Mouse (Mus musculus): ENCODE results near the gene Zfp87. TPM values are rescaled to one million over a fixed set of nuclear protein-coding genes. Genes with fewer than 3 reads are reported as not detected.

Zfp87 gene
- polyA plus RNA-seq, 1 experiment, result 18.0 TPM

- TF ChIP-seq TCF12 (IDR thresholded peaks at IDR 0.05; ENCODE audit: insufficient read depth, poor library complexity, severe bottlenecking) (no peak), SRF (IDR thresholded peaks at IDR 0.05; ENCODE audit: control insufficient read depth, insufficient read length, low read depth) (no peak), E2F4 (IDR thresholded peaks at IDR 0.05; ENCODE audit: insufficient read depth) (no peak)
- H3K27me3 ChIP-seq (ENCODE audit: control insufficient read depth, insufficient read depth, insufficient read length), result no peaks in the 10 kb centered on the region
- peaks cover 28% of the 10 kb centered on the region for H3K36me3 ChIP-seq (ENCODE audit: control insufficient read depth, insufficient read depth)
Measured at GRCm38 (mm10) chr13:67545941-67546340, 20.0 kb upstream of the Zfp87 start.

GRCm38 (mm10) chr13:67527049-67527730 lies 1.2 kb upstream of the Zfp87 start:
- TF ChIP-seq MAX (IDR thresholded peaks at IDR 0.05; ENCODE audit: low read depth) (no peak), TCF12 (IDR thresholded peaks at IDR 0.05; ENCODE audit: insufficient read depth, poor library complexity, severe bottlenecking) (no peak), SRF (IDR thresholded peaks at IDR 0.05; ENCODE audit: control insufficient read depth, insufficient read length, low read depth) (no peak), POLR2A (IDR thresholded peaks at IDR 0.05; ENCODE audit: insufficient read length, low read depth) (no peak), USF1 (IDR thresholded peaks at IDR 0.05; ENCODE audit: low read depth) (no peak), MYOD1 (IDR thresholded peaks at IDR 0.05; ENCODE audit: control insufficient read depth in 1 of 3, insufficient read length in 2 of 3, low read depth in 2 of 3) (no peak), TCF3 (IDR thresholded peaks at IDR 0.05; ENCODE audit: insufficient read length, low read depth) (no peak), REST (IDR thresholded peaks at IDR 0.05; ENCODE audit: insufficient read depth, insufficient read length) (no peak), POLR2AphosphoS2 (IDR thresholded peaks at IDR 0.05; ENCODE audit: insufficient read length, low read depth) (no peak), CEBPB (IDR thresholded peaks at IDR 0.05; ENCODE audit: insufficient read depth, poor library complexity, severe bottlenecking) (no peak), MYOG (IDR thresholded peaks at IDR 0.05; ENCODE audit: control insufficient read depth in 1 of 3, insufficient read depth in 1 of 3, insufficient read length in 2 of 3, low read depth in 2 of 3) (no peak), E2F4 (IDR thresholded peaks at IDR 0.05; ENCODE audit: insufficient read depth) (no peak)
- Histone ChIP-seq H3K36me3 (ENCODE audit: control insufficient read depth, insufficient read depth) (no peaks in the 10 kb centered on the region), H3K4me2 (ENCODE audit: low read depth) (no peak overlapping the region)

More at GRCm38 (mm10) chr13:67545941-67546340, 20.0 kb upstream of the Zfp87 start:
- H3K4me3 ChIP-seq, result no peak overlapping the region
- H3K79me2 ChIP-seq (ENCODE audit: control insufficient read depth, insufficient read depth), result peaks cover 26% of the 10 kb centered on the region
- no peak overlapping the region for H3ac ChIP-seq (ENCODE audit: control insufficient read depth, insufficient read length)
- H3K4me2 ChIP-seq (ENCODE audit: low read depth), result no peak overlapping the region

DNA sequence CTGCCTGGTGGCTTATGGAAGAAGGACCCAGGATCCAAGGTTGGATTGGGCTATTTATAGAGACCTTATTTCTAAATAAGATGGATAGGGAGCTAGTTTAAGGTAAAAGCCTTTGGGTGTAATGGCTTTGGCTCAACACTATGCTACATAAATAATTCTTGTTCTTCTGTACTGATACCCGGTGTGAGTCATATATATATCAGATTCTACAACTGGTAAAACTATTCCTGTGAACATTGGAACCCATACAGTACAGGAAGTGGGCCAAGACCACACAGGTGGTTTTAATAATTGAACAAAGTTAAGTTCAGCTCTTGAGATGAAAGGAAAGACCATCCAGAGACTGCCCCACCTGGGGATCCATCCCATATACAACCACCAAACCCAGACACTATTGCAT lies 25.1 kb downstream of the Zfp87 start:
- no peaks in the 10 kb centered on the region for H3K36me3 ChIP-seq (ENCODE audit: control insufficient read depth, insufficient read depth)
- no peaks in the 10 kb centered on the region for H3K79me2 ChIP-seq (ENCODE audit: control insufficient read depth, insufficient read depth)
- peak overlapping the region; percentile 78 for H3K4me3 ChIP-seq
- peak overlapping the region; percentile 61 for H3ac ChIP-seq (ENCODE audit: control insufficient read depth, insufficient read length)
- TF ChIP-seq MAX (IDR thresholded peaks at IDR 0.05; ENCODE audit: low read depth), result no peak
- H3K27me3 ChIP-seq (ENCODE audit: control insufficient read depth, insufficient read depth, insufficient read length), result no peaks in the 10 kb centered on the region
- peak overlapping the region; percentile 21 for H3K4me2 ChIP-seq (ENCODE audit: low read depth)

More at GRCm38 (mm10) chr13:67527049-67527730, 1.2 kb upstream of the Zfp87 start:
- Histone ChIP-seq H3K4me3 (peak overlapping the region; percentile 47), H3K27me3 (ENCODE audit: control insufficient read depth, insufficient read depth, insufficient read length) (no peaks in the 10 kb centered on the region), H3K79me2 (ENCODE audit: control insufficient read depth, insufficient read depth) (peaks cover 29% of the 10 kb centered on the region), H3ac (ENCODE audit: control insufficient read depth, insufficient read length) (no peak overlapping the region)

GRCm38 (mm10) chr13:67500084-67500719 lies 25.8 kb downstream of the Zfp87 start, which contains the start of gene Zfp58:
Zfp58 (minus strand) TSS chr13:67500555.
- Histone ChIP-seq H3K27me3 (ENCODE audit: control insufficient read depth, insufficient read depth, insufficient read length) (no peaks in the 10 kb centered on the region), H3K79me2 (ENCODE audit: control insufficient read depth, insufficient read depth) (no peaks in the 10 kb centered on the region), H3K36me3 (ENCODE audit: control insufficient read depth, insufficient read depth) (peaks cover under 1% of the 10 kb centered on the region), H3K4me3 (peak within 1 kb of the TSS; percentile 78), H3ac (ENCODE audit: control insufficient read depth, insufficient read length) (peak within 1 kb of the TSS; percentile 61), H3K4me2 (ENCODE audit: low read depth) (peak within 1 kb of the TSS; percentile 80)
- TF ChIP-seq MYOD1 (IDR thresholded peaks at IDR 0.05; ENCODE audit: control insufficient read depth in 1 of 3, insufficient read length in 2 of 3, low read depth in 2 of 3), result no peak
- peak; percentile 14 for TF ChIP-seq SRF (IDR thresholded peaks at IDR 0.05; ENCODE audit: control insufficient read depth, insufficient read length, low read depth)
- TF ChIP-seq REST (IDR thresholded peaks at IDR 0.05; ENCODE audit: insufficient read depth, insufficient read length), result no peak
- no peak for TF ChIP-seq MAX (IDR thresholded peaks at IDR 0.05; ENCODE audit: low read depth)
- TF ChIP-seq POLR2AphosphoS2 (IDR thresholded peaks at IDR 0.05; ENCODE audit: insufficient read length, low read depth), result peak; percentile 70
- no peak for TF ChIP-seq CEBPB (IDR thresholded peaks at IDR 0.05; ENCODE audit: insufficient read depth, poor library complexity, severe bottlenecking)
- TF ChIP-seq USF1 (IDR thresholded peaks at IDR 0.05; ENCODE audit: low read depth), result no peak
- no peak for TF ChIP-seq E2F4 (IDR thresholded peaks at IDR 0.05; ENCODE audit: insufficient read depth)
- TF ChIP-seq MYOG (IDR thresholded peaks at IDR 0.05; ENCODE audit: control insufficient read depth in 1 of 3, insufficient read depth in 1 of 3, insufficient read length in 2 of 3, low read depth in 2 of 3), result no peak
- peak; percentile 76 for TF ChIP-seq POLR2A (IDR thresholded peaks at IDR 0.05; ENCODE audit: insufficient read length, low read depth)

- no peak overlapping the region for H3ac ChIP-seq (ENCODE audit: control insufficient read depth, insufficient read length)
- TF ChIP-seq POLR2AphosphoS2 (IDR thresholded peaks at IDR 0.05; ENCODE audit: insufficient read length, low read depth) (no peak), TCF12 (IDR thresholded peaks at IDR 0.05; ENCODE audit: insufficient read depth, poor library complexity, severe bottlenecking) (no peak), TCF3 (IDR thresholded peaks at IDR 0.05; ENCODE audit: insufficient read length, low read depth) (no peak), MAX (IDR thresholded peaks at IDR 0.05; ENCODE audit: low read depth) (no peak)
- H3K4me2 ChIP-seq (ENCODE audit: low read depth), result no peak overlapping the region
- no peaks in the 10 kb centered on the region for H3K79me2 ChIP-seq (ENCODE audit: control insufficient read depth, insufficient read depth)
- H3K36me3 ChIP-seq (ENCODE audit: control insufficient read depth, insufficient read depth), result peaks cover 33% of the 10 kb centered on the region
- H3K27me3 ChIP-seq (ENCODE audit: control insufficient read depth, insufficient read depth, insufficient read length), result no peaks in the 10 kb centered on the region
- no peak overlapping the region for H3K4me3 ChIP-seq
Measured at GRCm38 (mm10) chr13:67495631-67496030, 30.3 kb downstream of the Zfp87 start.

Measured in myocyte (in vitro differentiated cells).